Mouse (Mus musculus) urinary bladder, postnatal 10 days (tissue): ENCODE measurements around the gene Sgf29.
"Not testable (repeated sequence)": the region's sequence is repeated elsewhere in the genome, so short reads cannot be mapped to it uniquely, and the experiment has no call there.

Source experiments
- DNase-seq: peaks from one replicate; pipeline ENCODE4 v3.0.0; 2022; ENCODE audit warnings: low spot score

Sgf29 gene

GRCm38 (mm10) chr7:126642545-126643243 lies 6.4 kb upstream of the Sgf29 start:
- no peak for DNase-seq

DNA sequence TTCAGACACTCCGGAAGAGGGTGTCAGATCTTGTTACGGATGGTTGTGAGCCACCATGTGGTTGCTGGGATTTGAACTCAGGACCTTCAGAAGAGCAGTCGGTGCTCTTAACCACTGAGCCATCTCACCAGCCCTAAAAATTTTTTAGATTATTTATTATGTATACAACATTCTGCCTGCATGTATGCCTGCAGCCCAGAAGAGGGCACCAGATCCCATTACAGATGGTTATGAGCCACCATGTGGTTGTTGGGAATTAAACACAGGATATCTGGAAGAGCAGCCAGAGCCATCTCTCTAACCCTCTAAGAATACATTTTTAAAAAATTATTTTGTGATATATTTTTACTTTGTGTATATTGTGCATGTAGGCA lies 5.9 kb upstream of the Sgf29 start:
- DNase-seq = not testable (repeated sequence)

GRCm38 (mm10) chr7:126644345-126644744 lies 4.8 kb upstream of the Sgf29 start:
- DNase-seq = no peak

DNA sequence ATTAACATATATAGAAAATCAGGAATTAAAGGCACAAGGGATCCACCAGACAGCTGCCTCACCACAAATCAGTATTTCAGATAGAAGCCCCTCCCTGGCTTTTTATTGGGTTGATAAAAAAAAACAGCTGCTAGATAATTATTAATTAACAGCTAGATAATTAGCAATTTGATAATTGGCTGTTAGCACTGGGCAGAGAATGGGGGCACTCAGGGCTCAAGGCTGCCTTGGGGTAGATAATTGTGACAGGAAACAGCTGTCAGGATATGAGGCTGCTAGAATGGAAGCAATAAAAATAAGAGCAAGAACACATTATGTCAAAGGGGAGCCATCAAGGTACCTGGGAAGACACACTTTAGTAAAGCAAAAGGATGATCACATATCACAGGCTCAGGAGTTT lies 4.2 kb upstream of the Sgf29 start:
- DNase-seq = no peak

DNA sequence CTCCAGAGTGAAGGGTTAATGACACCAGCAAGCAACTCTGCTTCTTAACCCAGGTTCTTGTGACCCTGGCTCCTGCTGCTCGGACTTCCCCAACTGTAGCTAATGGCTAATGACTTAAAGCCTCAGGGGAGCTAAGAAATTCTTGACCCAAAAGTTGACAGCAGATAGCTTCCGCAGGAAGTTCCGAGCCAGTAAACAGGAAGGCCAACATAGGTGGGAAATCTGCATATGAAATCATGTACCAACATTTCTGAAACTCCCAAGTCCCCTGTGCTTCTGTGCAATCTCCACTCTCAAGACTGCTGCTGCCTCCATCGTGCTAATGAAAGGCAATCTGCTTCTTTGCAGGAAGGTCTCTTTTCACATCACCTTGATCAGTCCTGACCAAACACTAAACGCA lies 3.4 kb upstream of the Sgf29 start:
- DNase-seq = no peak

GRCm38 (mm10) chr7:126648486-126648885 lies 623 bp upstream of the Sgf29 start:
- no peak for DNase-seq

DNA sequence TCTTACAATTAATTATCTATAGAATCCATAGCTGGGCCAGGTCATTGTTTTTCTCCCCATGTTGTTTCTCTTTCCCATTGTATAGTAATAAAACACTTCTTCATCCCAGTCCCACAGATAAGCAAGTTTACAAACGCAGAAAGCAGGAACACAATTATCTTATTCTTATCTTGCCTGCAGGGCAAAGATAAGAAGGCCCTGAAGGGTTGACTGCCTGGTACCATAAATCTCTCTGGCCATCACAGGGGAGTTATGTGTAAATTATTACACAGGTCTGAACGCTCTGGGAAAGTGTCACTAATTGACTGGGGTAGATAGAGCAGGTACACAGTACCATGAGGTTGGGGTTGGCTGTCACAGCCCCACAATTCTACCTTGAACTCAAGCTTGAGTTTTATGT lies 1.7 kb downstream of the Sgf29 start:
- no peak for DNase-seq

GRCm38 (mm10) chr7:126653991-126654390 lies 4.9 kb downstream of the Sgf29 start:
- DNase-seq = no peak

DNA sequence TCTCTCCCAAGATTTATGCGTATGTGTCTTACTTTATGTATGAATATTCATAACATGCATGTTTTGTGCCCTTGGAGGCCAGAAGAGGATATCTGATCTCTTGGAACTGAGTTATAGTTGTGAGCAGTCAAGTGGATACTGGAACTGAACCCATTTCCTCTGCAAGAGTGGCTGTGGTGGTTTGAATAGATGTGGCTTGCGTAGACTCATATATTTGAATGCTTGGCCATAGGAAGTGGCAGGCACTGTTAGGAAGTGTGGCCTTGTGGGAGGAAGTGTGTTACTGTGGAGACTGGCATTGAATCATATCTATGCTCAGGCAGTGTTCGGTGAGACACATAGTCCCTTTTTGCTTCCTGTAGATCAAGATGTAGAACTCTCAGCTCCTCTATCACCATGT lies 6.6 kb downstream of the Sgf29 start:
- DNase-seq = no peak

DNA sequence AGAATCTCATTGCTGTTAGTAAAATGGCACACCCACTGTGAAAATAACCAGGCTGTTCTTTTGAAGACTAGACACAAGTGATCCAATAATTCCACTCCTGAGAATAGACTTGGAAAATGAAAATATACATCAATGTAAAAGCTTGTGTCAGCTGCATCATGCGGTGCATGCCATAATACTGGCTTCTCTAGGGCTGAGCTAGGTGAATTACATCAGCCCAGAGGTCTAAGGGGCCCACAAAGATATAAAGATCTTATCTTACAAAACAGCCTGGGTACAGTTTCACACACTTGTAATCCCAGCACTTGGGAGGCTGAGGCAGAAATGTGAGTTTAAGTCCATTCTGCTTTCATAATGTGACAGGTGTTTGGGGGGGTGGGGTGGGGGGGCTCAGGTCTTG lies 8.4 kb downstream of the Sgf29 start:
- DNase-seq = no peak

DNA sequence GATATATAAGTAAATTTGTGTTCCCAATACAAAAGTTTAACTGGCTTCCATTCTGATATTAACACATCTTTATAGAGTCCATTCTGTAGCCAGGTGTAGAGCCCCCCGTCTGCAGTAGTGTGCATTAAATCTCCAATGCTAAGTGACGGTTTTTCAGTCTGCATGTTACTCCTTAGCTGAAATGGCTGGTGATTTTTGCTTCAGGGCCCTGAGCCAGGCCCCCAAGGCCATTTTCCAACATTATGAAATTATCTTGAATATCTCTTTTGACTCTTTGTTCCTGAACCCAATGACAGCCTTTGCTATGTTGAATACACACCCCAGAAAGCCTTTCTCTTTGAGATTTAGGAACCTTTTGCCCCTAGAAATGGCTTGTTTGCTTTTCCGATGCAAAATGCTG lies 10.7 kb downstream of the Sgf29 start:
- no peak for DNase-seq

DNA sequence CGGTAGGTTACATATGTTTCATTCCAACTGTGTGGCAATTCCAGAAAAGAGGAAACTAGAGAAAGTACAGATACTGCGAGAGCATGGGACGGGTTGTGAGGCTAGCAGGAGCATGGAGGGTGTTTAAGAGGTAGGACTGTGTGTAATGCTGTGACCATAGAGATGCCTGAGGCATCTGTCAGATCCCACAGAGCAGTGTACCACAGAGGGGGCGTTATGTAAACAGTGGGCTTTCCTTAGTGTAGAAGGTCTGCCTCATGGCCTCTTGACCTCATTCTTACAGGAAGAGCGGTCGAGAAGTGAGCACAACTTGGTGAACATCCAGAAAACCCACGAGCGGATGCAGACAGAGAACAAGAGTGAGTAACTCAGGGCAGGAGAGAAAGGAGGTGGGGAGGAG lies 14.5 kb downstream of the Sgf29 start:
- DNase-seq = no peak

GRCm38 (mm10) chr7:126665269-126665668 lies 16.2 kb downstream of the Sgf29 start:
- no peak for DNase-seq

DNA sequence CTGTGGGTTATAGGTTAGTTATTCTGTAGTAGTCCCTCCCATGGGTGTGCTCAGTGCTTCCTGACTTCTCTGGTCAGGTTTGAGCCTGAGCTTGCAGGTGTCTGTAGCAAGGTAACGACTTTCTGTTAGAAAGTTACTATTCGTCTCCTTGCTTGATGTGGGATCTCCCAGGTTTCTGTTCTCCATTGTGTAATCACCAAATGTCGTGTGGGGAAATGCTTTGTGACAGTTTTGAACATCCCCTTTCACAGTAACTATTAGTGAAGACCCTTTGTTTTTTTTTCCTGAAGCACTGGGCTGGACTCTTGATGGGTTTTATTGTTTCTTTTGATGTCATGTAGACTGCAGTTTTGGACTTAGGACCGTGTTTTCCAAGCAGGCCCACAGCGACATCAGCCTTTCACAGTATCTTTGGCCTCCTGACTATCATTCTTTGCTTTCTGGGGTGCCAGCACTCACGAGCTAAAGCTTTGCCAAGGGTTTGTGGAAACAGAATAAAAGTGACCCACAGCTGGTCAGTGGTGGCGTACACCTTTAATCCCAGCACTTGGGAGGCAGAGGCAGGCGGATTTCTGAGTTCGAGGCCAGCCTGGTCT lies 18.5 kb downstream of the Sgf29 start:
- DNase-seq = no peak

DNA sequence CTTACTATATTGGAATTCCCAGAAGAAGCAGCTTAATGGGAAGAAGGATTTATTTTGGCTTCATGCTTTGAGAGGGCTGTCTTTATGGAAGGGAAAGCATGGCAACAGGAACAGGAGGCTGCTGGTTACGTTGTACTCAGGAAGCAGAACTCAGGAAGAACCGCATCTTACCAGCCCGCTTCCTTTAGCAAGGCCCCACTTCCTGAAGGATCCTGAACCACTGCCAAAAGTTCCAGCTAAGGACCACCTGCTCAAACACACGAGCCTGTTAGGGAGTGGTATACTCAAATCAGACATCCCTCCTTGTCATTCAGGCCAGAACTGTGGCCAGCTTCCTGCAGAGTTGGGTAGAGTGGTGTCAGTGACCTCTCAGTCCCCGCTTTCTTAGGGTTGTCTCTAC lies 19.3 kb downstream of the Sgf29 start:
- no peak for DNase-seq

- DNase-seq = no peak
Measured at GRCm38 (mm10) chr7:126670152-126670551, 21.0 kb downstream of the Sgf29 start.

GRCm38 (mm10) chr7:126672111-126672510 lies 23.0 kb downstream of the Sgf29 start:
- no peak for DNase-seq

- no peak for DNase-seq
Measured at GRCm38 (mm10) chr7:126675104-126675503, 26.0 kb downstream of the Sgf29 start.

GRCm38 (mm10) chr7:126676207-126676606 lies 27.1 kb downstream of the Sgf29 start, which contains the start of gene Sult1a1:
TSS of gene Sult1a1 (minus strand) at chr7:126676432.
- DNase-seq = no peak

GRCm38 (mm10) chr7:126676631-126677220 lies 27.6 kb downstream of the Sgf29 start:
- DNase-seq = no peak

GRCm38 (mm10) chr7:126678545-126679341 lies 29.6 kb downstream of the Sgf29 start:
- DNase-seq = no peak

GRCm38 (mm10) chr7:126679683-126680082 lies 30.6 kb downstream of the Sgf29 start:
- DNase-seq = no peak

GRCm38 (mm10) chr7:126681221-126681620 lies 32.1 kb downstream of the Sgf29 start:
- no peak for DNase-seq
